Mouse (Mus musculus) spleen, adult 12 weeks (tissue): ENCODE measurements around the gene Poc1a.
A peak's percentile ranks its signal among the peaks of the same experiment; 100 is the strongest.

Experiments
- DNase-seq: peaks from one replicate; pipeline ENCODE4 v3.0.0; 2022; ENCODE audit warnings: low spot score

Poc1a gene

DNA sequence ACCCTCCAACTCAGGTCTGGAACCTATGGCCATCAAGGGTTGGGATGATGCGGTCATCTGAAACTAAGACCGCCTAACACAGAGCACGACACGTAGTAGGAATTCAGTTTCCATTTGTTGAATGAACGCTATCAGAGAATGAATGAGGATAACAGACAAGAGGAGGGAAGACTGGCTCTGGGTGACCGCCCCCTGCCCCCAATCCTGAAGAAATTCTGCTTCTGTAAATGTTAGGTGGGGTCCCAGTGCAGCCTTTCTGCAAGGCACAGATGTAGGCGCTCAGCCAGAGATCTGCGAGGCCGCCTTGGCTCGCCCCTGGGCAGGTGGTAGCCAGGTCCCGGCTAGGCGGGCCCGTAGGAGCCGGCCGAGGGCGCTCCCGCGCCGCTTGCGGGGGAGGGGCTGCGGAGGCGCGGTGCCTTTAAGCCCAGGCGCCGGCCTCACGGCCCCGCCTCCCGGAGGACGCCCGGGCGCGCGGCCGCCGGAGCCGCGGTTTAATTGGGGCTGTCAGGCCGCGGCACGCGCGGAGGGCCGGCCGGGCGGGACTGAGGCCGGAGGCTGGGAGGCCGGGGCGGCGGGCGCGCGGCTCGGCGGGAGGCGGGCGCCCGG lies 87.4 kb downstream of the Poc1a start, which contains the start of gene Dusp7:
Dusp7 (plus strand) TSS at position 521 of the 606 bp plus-strand sequence.
- DNase-seq, result peak; percentile 61

DNA sequence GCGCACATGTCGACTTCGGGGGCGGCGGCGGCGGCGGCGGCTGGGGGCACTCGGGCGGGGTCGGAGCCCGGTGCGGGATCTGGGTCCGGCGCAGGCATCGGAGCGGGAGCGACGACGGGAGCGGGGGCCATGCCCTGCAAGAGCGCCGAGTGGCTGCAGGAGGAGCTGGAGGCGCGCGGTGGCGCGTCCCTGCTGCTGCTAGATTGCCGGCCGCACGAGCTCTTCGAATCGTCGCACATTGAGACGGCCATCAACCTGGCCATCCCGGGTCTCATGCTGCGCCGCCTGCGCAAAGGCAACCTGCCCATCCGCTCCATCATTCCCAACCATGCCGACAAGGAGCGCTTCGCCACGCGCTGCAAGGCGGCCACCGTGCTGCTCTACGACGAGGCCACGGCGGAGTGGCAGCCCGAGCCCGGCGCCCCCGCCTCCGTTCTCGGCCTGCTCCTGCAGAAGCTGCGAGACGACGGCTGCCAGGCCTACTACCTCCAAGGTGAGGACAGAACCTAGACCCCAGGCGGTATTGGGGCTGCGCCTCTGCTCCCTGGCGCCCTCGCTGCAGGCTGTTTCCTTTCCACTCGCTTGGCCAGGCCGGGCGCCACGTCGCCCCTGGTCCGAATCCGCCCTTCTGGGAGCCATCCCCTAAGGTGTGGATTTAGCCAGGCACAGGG lies 88.1 kb downstream of the Poc1a start:
- DNase-seq, result peak; percentile 32

DNA sequence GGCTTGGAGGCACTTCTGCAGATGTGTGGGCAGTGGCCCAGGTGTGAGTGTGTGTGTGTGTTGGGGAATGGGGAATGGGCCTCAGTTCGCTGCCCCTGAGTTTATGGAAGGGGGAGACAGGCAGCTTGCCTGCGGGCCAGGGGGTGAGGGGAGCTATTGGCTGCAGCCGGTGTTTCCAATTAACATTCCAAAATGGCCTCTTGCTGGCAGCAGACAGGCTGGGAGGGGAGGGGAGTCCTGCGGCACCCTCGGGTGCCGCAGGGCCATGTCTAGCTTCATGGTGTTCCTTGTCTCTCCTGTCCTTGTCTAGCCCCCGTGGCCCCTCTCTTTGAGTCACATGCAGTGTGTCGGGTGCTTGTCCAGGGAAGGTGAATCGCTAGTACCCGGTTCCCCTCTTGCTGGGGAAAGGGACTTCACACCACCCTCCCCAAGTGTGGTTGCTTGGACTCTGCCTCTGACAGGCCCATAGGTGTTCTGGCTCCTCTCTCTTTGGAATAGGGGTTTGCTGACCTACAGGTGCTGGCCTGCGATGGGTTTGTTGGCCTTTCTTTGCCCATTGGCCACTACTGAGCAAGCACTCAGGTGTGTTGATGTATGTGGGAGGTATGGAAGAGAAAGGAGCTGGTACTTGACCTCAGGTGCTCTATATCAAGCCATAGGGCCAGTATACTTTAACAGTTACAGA lies 89.1 kb downstream of the Poc1a start:
- DNase-seq, result no peak

DNA sequence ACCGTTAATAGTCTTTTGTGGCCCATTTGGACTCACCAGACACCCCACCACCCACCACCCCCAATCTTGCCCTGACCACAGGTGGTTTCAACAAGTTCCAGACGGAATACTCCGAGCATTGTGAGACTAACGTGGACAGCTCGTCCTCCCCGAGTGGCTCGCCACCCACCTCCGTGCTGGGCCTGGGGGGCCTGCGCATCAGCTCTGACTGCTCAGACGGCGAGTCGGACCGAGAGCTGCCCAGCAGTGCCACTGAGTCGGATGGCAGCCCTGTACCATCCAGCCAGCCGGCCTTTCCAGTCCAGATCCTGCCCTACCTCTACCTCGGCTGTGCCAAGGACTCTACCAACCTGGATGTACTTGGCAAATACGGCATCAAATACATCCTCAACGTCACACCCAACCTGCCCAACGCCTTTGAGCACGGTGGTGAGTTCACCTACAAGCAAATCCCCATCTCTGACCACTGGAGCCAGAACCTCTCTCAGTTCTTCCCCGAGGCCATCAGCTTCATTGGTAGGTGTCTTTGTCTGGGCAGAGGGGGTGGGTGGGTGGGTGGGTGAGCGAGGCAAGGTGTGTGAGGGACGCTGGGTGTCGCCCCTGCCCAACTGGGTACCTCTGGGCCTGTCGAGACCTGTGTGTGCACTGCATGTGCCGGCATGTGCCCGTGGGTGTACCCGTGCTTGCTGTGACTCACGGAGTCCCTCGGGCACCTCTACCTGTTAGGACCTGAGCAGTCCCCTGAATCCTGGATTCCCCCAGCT lies 89.9 kb downstream of the Poc1a start:
- DNase-seq, result no peak

DNA sequence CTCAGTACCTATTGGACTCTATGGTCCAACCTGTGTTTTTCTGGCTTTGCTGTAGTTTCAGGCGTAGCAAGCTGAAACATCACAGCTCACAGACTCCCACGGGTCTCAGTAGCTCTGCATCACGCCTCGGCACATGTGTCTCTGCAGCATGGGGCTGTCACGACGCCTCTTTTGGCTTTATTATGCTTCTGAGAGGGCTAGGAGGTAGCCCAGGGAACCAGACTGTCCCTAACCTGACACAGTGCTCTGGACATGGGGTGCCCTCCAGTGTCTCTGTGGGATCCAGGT lies 90.5 kb downstream of the Poc1a start:
- DNase-seq, result no peak

DNA sequence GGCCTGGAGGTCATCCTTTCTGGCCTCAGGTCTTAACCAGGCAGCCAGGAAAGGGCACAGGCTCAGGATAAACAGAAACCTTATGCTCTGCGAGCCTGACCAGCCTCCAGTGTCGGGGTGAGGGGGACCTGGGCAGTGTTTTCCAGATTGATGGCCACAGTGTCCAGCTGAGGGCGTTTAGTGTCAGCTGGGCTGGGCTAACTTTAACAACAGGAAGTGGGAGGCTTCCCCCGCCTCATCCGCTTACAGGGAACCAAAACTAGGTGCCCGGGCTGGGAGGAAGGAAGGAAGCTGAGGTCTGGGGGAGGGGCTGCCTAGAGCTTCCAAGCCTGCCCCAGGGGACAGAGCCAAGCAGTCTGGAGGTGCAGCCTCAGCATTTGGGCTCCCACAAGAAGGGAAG lies 90.9 kb downstream of the Poc1a start:
- DNase-seq, result no peak

DNA sequence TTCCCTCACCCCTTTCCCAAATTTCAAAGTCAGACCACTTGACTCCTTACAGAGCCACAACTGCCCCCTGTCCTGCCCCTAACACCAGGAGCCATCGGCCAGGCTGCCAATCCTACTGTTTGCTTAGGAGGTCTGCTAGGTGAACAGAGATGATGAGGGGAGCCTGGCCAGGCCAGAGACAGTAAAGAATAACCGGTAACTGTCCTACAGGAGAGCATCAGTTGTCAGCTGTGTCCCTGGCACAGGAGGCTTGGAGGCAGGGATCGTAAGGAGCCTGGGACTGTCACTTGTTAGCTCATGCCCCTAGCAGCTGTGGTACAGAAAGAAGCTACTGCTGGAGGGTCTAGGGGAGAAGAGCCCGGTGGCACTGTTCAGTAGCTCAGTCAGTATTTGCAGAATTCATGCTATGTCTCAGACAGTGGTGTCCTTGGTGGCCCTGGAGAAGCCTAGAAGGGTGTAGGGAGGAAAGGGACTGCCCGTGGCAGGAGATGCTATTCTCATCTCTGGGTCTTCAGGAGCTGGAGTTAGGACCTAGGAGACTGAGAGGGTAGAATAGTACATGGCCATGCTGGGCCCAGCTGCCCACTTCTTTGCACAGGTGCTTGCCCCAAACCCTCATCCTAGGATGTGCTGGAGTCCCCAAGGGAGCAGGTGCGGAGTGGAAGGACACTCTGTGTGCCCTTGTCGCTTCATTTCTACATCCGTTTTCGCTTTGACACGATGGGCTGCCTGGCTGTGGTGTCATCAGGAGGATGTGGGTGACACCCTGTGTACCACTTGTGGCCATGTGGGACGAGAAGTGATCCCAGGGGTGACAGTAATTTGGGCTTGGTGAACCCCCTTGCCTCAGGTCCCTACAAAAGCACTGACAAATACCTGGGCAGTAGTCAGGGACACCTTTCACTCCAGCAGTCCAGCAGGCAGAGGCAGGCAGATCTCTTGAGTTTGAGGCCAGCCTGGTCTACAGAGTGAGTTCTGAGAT lies 91.9 kb downstream of the Poc1a start:
- DNase-seq, result no peak

DNA sequence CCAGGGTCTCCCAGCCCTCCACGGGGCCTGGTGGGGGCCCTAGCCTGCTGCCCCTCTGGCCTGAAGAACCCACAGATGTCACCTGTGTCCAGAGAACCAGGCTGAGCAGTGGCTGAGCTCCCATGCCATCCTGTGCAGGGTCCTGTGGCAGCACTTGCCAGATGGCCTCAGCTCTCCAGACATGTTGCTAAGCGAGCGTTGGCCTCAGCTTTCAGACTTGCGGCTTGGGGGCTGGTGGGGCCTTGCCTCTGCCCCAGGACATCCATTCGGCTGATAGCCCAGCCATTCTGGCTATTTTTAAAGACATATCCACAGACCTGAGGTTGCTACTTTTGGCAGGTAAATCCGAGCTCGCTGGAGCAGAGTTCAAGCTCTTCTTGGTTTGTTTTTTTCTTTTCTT lies 93.1 kb downstream of the Poc1a start:
- no peak for DNase-seq

DNA sequence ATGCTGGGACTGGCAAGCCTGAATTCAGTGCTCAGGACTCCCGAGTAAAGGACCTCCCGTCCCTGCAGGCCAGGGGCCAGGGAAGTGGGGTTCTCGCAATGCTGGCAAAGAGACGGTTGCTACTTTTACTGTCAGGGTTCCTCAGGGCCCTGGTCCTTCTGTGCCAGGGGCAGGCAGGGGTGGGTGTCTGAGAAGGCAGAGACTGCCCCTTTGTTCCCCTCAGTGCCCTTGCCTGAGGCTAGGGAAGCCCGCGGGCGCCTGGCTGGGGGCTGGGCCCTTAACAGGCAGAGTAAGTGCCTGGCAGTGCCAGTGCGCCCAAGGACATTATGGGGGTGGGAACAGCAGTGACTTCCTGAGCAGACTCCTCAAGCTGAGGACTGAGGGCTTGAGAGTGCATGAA lies 96.4 kb downstream of the Poc1a start:
- DNase-seq, result no peak

DNA sequence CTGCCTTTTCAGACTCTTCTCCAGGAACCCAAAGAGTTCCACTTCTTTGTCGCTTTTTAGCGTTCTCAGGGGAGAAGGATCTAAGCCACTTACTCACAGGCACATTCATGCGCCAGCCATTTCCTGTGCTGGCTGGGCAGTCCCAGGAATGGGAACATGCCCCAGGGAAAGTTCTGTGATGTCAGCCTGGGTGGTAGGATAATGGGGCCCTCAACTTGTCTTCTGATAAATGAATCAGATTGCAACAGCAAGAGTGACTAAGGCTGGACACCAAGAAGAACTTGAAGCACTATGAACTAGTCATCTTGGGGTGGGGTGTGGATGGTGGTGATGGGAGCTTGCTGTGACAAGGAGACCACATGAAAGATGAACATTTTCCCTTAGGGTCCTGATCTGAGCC lies 97.2 kb downstream of the Poc1a start:
- DNase-seq, result no peak

DNA sequence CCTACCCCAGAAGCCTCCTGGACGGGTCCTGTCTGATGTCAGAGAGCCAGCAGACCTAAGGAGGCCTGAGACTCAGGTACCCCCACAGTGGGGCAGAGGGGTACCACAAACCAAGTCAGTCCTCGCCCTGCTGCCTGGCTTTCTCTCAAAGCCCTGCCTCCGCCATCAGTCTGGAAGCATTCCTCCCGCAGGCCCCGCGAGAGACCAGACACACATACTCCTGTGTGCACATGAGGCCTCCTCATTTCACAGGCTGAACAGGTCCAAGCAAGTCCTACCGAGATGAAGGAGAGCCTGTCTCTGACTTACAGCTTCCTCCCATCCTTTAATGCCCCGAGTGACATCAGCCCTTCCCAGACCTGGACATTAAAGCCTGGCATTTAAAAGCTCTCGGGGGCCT lies 97.9 kb downstream of the Poc1a start:
- no peak for DNase-seq

DNA sequence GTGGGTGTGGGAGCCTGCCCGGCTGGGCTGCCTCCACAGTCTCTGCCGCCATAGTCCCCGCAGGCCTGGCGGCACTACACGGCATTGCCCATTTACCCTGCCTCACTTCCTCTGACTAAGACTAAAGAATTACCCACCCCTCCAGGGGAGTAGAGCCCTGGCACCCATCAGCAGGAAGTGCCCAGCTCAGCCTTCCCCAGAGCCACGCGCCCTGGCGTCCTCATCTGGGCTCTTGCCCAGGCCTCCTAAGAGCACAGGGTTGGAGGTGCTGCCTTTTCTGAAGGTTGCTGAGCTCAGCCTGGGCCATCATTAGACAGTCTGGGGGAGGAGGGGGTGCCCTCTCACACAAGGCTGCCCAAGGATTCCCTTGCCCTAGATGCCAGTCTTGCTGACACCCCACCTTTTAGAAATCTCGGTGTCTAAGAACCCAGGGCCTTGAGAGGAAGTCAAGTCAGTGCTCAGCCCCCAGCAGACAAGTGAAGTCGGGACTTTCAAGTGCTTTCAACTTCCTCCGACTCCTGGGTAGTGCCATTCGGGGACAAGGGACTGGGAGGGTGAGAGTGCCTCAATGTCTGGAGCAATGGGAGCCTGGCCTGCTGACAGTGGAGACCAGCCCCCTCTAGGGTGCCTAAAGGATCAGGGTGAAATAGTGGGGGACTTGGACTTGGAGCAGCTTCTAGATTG lies 105.5 kb downstream of the Poc1a start:
- no peak for DNase-seq

DNA sequence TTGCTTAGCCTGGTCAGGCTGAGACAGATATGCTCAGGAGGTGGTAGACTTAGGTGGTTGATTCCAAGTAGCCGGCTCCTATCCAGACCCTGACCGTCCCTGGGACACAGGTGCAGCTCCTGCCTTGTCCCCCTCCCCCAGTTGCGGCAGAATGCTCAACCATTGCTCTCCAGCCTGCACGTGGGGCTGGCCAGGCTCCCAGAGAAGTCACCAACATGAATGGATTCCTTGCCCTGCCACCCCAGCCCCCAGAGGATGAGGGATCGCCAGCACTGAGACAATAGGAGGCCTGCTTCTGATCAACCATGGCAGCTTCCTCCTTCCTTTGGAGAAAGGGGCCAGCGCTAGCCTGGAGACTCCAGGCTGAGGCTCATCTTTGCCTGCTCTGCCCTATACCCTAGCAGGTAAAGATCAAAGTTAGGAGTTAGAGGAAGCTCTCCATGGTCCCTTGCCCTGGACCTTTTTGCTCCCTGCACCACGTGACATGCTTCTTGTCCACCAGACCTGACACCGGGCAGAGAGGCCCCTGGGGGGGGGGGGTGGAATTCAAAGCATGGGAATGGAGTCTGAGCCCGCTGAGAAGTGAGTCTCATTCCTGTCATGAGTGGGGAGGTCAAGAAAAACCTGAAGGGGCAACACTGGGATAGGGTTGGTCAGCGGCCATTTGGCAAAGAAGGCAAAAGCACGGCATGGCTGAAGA lies 112.1 kb downstream of the Poc1a start:
- DNase-seq, result no peak

DNA sequence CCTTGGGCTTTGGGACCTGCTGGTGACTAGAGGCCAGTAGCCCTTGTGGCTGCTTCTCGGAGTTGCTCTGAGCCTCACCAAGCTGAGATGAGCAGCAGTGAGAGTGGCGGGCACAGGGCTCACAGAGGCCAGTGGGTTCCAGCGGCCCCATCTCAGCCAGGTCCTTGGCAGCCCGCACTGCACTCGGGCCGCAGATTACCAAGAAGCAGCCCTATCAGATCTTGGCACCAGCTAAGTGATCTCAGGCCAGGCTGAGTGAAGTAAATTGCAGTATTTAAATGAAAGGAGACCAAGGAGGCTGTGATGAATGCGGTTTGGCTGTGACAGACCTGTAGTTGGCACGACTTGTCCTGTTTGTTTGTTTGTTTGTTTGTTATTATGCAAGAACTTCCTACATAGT lies 112.7 kb downstream of the Poc1a start:
- DNase-seq, result no peak

DNA sequence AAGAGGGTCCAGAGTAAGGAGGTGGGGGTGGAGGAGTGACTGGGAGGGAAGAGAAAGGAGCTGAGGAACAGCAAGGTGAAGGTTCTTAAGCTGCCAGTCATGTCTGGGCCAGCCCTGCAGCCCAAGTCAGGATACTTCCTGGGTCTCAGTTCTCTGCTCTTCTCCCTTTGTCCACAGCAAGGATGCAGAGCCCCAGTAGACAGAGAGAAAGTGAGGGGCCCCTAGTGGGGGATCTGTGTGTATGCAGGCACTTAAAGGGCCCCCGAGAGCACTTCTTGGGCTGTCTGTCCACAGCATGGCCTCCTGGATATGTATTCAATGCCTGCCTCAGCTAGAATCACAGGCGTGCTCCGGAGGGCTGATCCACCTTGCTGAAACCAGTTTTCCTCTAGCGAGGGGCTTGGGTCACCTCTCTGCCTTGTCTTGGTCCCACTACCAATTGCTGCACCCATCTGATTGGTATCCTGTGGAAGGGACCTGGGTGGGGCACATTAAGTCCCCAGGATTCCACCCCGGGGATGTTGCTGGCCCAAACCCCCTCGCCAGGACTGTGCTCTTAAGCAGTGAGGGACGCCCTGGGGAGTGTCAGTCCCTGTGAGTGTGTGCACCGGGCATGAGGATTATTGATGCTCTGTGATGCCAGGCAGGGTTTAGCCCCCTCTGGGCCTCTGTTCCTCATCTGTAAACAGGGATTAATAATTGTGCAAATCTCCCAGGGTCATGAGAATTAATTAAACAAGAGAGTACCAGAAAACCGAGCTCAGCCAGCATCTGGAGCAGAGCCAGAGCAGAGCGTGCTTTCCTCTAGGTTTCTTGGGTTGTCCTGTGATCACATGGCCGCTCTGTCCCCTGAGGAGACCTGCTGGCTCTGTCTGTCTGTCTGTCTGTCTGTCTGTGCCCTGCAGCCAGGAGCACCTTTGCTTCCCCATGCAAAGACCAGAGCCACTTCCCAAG lies 114.1 kb downstream of the Poc1a start:
- DNase-seq, result no peak

DNA sequence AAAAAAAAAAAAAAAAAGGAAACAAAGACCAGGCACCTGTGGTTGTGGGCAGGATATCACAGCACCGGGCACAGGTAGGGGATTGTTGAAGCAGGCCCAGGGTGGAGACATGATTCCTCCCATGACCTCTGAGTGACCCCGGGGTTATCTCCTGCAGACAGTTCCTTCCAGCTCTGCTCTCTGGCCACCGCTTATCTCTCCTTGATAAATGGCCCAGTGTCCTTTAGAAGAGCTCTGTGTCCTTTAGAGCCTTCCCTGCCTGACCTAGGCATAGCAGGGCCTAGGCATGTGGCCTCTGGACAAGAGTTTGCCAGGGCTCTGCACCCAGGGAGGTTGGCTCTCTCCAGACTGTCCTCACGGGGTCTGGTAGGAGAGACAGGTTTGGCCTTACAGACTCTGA lies 116.9 kb downstream of the Poc1a start:
- DNase-seq, result no peak

DNA sequence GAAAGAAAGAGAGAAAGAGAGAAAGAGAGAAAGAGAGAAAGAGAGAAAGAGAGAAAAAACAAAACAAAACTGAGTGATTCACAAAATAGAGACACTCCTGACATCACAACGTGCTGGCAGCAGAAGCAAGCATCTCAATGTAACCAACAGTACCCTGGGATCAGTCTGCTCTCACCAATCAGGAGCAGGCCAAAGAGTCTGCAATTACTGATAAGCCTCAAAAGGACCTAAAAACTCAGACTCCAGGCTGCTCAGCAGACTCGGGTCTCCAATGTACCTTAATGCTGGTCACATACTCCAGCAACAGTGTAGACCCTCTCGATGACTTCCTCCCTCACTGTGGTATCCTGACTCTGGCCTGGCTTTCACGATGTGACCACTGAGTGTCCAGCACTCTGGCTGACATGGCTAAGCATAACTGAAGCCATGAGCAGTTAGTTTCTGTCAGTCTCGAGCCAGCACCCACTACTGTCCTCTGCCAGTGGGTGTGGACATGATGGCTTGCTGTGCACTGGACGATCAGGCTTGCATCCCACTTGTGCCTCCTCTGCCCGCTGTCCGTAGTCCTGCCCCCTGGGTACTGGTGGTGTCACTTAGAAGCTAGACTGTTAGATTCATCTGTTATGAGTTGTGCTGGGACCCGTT lies 117.9 kb downstream of the Poc1a start:
- DNase-seq, result peak; percentile 47

DNA sequence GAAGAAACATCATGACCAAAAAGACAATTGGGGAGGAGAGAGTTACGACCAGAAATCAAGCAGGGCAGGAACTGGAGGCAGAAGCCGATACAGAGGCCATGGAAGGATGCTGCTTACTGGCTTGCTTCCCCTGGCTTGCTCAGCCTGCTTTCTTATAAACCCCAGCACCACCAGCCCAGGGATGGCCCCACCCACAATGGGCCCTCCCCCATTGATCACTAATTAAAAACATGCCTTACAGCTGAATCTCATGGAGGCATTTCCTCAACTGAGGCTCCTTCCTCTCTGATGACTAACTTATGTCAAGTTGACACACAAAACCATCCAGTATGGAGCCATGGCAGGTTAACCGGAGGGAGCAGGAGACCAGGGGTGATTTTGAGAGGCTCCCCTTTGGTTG lies 118.9 kb downstream of the Poc1a start:
- DNase-seq, result no peak
